Mouse (Mus musculus): ENCODE results near the gene 9130019O22Rik. TPM values are rescaled to one million over a fixed set of nuclear protein-coding genes. Genes with fewer than 3 reads are reported as not detected.

Gene 9130019O22Rik
- polyA plus RNA-seq (2011; ENCODE audit: insufficient read depth, insufficient read length, low replicate concordance, missing spikeins), result 1.2 and 2.4 TPM in 2 replicates

DNA sequence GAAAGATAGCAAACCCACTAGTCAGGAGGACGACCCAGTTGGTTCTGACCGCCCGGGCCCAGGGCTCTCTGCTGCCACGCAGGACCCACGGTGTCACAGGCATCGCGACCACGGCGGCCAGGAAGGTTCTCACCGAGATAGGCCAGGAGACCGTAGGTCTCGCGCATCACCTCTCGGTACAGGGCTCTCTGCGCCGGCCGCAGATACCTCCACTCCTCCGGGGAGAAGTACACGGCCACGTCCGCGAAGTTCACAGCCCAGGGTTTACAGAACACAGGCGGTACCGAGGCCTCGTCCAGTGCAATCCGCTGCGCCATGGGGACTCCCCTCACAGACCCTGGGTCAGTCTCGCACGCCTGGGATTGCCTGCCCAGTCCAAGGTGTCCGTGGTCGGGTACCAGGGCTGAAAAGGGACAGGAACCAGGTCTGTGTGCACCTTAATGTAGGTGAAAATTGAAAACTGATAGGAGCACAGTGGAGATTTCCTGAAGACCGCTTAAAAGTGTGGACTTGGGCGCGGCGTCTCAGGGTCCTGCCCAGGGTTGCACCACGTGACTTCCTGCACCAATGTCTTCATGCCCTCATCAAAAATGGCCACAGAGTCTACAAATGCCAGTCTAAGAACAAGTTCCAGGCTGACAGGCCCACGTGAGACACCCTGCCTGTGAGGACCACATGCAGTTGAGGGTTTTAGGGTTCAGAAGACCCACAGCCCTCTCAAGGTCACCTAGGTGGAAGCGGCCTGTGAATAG lies at the start of gene 9130019O22Rik:
Gene 9130019O22Rik, minus strand, starts transcription at position 526 of the 752 bp plus-strand sequence.
- Histone ChIP-seq H3K4me3 (replicated peaks; ENCODE audit: control insufficient read depth, low read depth, low read length) (peak within 1 kb of the TSS; percentile 85), H3K27ac (ENCODE audit: control insufficient read depth, insufficient read depth, low read depth, low read length, poor library complexity) (peak within 1 kb of the TSS; percentile 21; the same call in 1 of the 2 replicates), H3K4me1 (ENCODE audit: control insufficient read depth, insufficient read depth, low read length) (no peaks in the 10 kb centered on the region)
- peak; percentile 52; the same call in 1 of the 2 replicates for TF ChIP-seq POLR2A (IDR thresholded peaks at IDR 0.05; ENCODE audit: borderline replicate concordance, control insufficient read depth, low read depth, low read length)
- no peak for TF ChIP-seq CTCF (IDR thresholded peaks at IDR 0.05; ENCODE audit: control insufficient read depth, insufficient read depth, low read length)
- 7% methylated on average over 38 of the region's 38 CpGs for WGBS

DNA sequence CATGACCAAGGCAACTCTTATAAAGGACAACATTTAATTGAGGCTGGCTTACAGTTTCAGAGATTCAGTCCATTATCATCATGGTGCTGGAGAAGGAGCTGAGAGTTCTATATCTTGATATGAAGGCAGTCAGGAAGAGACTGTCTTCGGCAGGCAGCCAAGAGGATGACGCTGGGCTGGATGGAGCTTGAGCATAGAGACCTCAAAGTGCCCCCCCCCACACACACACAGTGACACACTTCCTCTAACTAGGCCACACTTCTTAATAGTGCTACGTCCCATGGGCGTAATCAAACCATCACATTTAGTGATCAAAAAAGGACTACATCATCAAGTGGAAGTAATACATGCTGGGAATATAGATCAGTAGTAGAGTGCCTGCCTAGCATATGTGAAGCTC lies 48.2 kb upstream of the 9130019O22Rik start:
- 60% methylated on average over 4 of the region's 4 CpGs for WGBS
- Histone ChIP-seq H3K27ac (ENCODE audit: control insufficient read depth, insufficient read depth, low read depth, low read length, poor library complexity) (no peak overlapping the region), H3K4me3 (replicated peaks; ENCODE audit: control insufficient read depth, low read depth, low read length) (no peak overlapping the region), H3K4me1 (ENCODE audit: control insufficient read depth, insufficient read depth, low read length) (no peaks in the 10 kb centered on the region)
- no peak for TF ChIP-seq POLR2A (IDR thresholded peaks at IDR 0.05; ENCODE audit: borderline replicate concordance, control insufficient read depth, low read depth, low read length)
- TF ChIP-seq CTCF (IDR thresholded peaks at IDR 0.05; ENCODE audit: control insufficient read depth, insufficient read depth, low read length), result no peak

DNA sequence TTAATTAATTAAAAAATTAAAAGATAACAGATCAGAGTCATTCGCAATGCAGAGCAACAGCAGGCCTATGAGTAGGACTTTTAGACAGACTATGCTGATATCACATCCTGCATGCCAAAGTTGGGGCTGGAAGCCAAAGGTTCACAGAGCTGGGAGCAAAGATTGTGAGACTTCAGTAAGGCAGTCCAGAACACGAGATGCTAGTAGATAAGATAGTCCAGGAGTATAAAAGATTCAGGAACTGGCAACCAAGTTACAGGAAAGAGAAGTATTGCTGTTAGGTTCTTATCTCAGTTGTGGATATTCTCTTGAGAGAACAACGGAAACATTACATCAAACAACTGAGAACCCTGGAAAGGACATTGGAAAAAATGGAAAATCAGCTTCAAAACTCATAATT lies 39.4 kb upstream of the 9130019O22Rik start:
- H3K4me1 ChIP-seq (ENCODE audit: control insufficient read depth, insufficient read depth, low read length), result peaks cover 2% of the 10 kb centered on the region; the same call in 1 of the 2 replicates
- H3K27ac ChIP-seq (ENCODE audit: control insufficient read depth, insufficient read depth, low read depth, low read length, poor library complexity), result no peak overlapping the region
- H3K4me3 ChIP-seq (replicated peaks; ENCODE audit: control insufficient read depth, low read depth, low read length), result no peak overlapping the region
- TF ChIP-seq CTCF (IDR thresholded peaks at IDR 0.05; ENCODE audit: control insufficient read depth, insufficient read depth, low read length) (no peak), POLR2A (IDR thresholded peaks at IDR 0.05; ENCODE audit: borderline replicate concordance, control insufficient read depth, low read depth, low read length) (no peak)
- WGBS, result 39% methylated on average over 3 of the region's 3 CpGs

DNA sequence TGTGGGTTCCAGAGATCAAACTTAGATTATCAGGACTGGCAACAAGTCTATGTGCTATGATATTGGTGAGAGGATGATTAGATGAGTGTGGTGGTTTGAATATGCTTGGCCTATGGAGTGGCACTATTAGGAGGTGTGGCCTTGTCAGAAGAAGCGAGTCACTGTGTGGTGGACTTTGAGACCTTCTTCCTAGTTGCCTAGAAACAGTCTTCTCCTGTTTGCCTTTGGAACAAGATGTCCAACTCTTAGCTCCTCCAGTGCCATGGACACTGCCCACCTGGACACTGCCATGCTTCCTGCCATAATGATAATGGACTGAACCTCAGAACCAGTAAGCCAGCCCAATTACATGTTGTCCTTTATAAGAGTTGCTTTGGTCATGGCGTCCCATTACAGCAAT lies 38.9 kb upstream of the 9130019O22Rik start:
- peaks cover 2% of the 10 kb centered on the region; the same call in 1 of the 2 replicates for H3K4me1 ChIP-seq (ENCODE audit: control insufficient read depth, insufficient read depth, low read length)
- no peak for TF ChIP-seq POLR2A (IDR thresholded peaks at IDR 0.05; ENCODE audit: borderline replicate concordance, control insufficient read depth, low read depth, low read length)
- WGBS, result 76% methylated on average over 2 of the region's 2 CpGs
- H3K4me3 ChIP-seq (replicated peaks; ENCODE audit: control insufficient read depth, low read depth, low read length), result no peak overlapping the region
- no peak overlapping the region for H3K27ac ChIP-seq (ENCODE audit: control insufficient read depth, insufficient read depth, low read depth, low read length, poor library complexity)

DNA sequence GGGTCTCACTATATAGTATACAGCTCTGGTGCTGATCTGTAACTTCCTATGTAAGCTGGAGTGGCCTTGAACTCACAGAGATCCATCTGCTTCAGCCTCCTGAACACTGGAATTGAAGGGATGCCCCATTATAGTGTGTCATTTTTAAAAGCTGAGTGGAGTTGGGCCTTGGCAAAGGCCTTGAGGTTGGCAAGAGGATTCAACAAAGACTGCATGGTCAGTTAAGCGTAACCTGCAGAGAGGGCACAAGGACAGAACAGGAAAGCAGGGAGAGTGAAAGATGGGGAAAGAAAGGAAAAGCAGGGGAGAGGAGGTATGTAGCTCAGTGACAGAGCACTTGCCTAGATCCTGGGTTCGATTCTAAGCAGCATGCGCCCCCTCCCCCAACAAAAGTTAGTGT lies 38.3 kb upstream of the 9130019O22Rik start:
- TF ChIP-seq POLR2A (IDR thresholded peaks at IDR 0.05; ENCODE audit: borderline replicate concordance, control insufficient read depth, low read depth, low read length) (no peak), CTCF (IDR thresholded peaks at IDR 0.05; ENCODE audit: control insufficient read depth, insufficient read depth, low read length) (no peak)
- 79% methylated on average over 3 of the region's 3 CpGs for WGBS
- Histone ChIP-seq H3K4me1 (ENCODE audit: control insufficient read depth, insufficient read depth, low read length) (peaks cover 2% of the 10 kb centered on the region; the same call in 1 of the 2 replicates), H3K27ac (ENCODE audit: control insufficient read depth, insufficient read depth, low read depth, low read length, poor library complexity) (no peak overlapping the region), H3K4me3 (replicated peaks; ENCODE audit: control insufficient read depth, low read depth, low read length) (no peak overlapping the region)

DNA sequence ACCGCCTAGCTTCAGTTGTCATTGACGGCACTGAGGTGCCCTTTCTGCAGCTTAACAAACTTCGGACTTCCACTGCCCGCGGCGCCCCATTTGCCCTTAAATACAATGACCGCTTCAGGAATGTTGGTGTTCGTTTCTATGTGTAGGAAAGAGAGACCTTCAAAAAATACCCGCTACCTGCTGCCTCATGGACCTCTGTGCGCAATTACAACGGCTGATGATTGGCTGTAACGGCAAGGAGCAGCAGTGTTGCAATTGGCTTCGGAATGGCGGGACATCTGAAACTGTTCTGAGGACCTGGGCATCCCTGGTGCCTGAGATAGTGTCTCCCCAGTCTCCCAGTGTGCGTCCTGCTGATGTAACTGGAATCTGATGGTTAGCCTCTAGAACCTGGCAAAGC lies 35.3 kb upstream of the 9130019O22Rik start:
- WGBS, result 2% methylated on average over 15 of the region's 15 CpGs
- Histone ChIP-seq H3K27ac (ENCODE audit: control insufficient read depth, insufficient read depth, low read depth, low read length, poor library complexity) (peak overlapping the region; percentile 4), H3K4me3 (replicated peaks; ENCODE audit: control insufficient read depth, low read depth, low read length) (peak overlapping the region; percentile 79), H3K4me1 (ENCODE audit: control insufficient read depth, insufficient read depth, low read length) (peaks cover 2% of the 10 kb centered on the region; the same call in 1 of the 2 replicates)
- TF ChIP-seq CTCF (IDR thresholded peaks at IDR 0.05; ENCODE audit: control insufficient read depth, insufficient read depth, low read length) (no peak), POLR2A (IDR thresholded peaks at IDR 0.05; ENCODE audit: borderline replicate concordance, control insufficient read depth, low read depth, low read length) (no peak)

DNA sequence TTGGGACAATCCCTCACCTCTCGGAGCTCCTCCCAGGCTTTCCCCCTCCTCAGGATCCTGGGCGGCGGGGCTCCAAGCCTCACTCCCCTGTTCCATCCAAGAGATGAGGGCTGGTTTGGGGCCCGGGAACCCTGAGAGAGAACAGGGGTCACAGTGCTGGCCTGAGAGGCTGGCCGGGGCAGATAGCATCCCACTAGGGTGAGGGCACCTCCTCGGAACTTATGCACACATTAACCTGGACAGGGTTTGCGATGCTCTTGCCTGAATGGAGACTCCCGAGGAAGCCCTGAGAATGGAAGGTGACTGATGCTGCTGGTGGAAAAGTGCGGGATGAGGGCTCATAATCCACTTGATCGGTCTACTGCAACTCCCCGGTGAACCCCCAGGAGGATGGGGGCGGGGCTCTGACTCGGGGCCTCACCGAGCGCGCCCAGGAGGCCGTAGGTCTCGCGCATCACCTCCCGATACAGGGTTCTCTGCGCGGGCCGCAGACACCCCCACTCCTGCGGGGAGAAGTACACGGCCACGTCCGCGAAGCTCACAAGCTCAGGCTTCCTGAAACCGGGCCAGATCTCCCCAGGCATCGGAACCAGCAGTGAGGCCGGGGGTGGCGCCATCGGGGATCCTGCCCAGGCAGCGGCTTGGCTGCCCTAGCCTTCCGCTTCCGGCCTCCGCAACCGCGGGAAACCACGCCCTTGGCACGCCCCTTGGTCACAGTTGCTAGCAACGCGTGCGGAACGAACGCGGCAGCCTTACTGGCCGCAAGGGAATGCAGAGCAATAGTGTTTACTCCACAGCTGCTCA lies 34.6 kb upstream of the 9130019O22Rik start, which contains the start of gene Zfp688:
Gene Zfp688, minus strand, starts transcription at position 681 of the 804 bp plus-strand sequence.
- WGBS, result 2% methylated on average over 48 of the region's 48 CpGs
- peak within 1 kb of the TSS; percentile 90 for H3K27ac ChIP-seq (ENCODE audit: control insufficient read depth, insufficient read depth, low read depth, low read length, poor library complexity)
- peak within 1 kb of the TSS; percentile 79 for H3K4me3 ChIP-seq (replicated peaks; ENCODE audit: control insufficient read depth, low read depth, low read length)
- H3K4me1 ChIP-seq (ENCODE audit: control insufficient read depth, insufficient read depth, low read length), result peaks cover 2% of the 10 kb centered on the region; the same call in 1 of the 2 replicates
- TF ChIP-seq CTCF (IDR thresholded peaks at IDR 0.05; ENCODE audit: control insufficient read depth, insufficient read depth, low read length) (peak; percentile 25; the same call in 1 of the 2 replicates), POLR2A (IDR thresholded peaks at IDR 0.05; ENCODE audit: borderline replicate concordance, control insufficient read depth, low read depth, low read length) (peak; percentile 96; the same call in 1 of the 2 replicates)

DNA sequence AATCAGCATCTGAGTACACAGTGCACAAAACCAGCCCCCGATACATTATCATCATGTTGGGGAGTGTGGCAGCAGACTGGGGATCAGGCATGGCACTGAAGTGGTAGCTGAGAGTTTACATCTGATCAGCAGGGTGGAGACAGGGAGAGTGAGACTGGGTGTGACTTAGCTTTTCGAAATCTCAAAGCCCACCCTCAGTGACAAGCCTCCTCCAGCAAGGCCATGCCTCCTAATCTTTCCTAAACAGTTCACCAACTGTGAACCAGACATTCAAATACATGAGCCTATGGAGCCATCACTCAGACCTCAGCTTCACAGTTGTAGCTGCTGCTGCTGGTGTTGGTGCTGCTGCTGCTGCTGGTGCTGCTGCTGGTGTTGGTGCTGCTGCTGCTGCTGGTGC lies 24.5 kb upstream of the 9130019O22Rik start:
- H3K4me1 ChIP-seq (ENCODE audit: control insufficient read depth, insufficient read depth, low read length), result 0 out of 2 replicates have a peak, but pooled peaks cover 1% of the 10 kb centered on the region
- 50% methylated on average over 2 of the region's 2 CpGs for WGBS

More for the DNA sequence above, 24.5 kb upstream of the 9130019O22Rik start:
- TF ChIP-seq POLR2A (IDR thresholded peaks at IDR 0.05; ENCODE audit: borderline replicate concordance, control insufficient read depth, low read depth, low read length) (no peak), CTCF (IDR thresholded peaks at IDR 0.05; ENCODE audit: control insufficient read depth, insufficient read depth, low read length) (no peak)
- Histone ChIP-seq H3K27ac (ENCODE audit: control insufficient read depth, insufficient read depth, low read depth, low read length, poor library complexity) (no peak overlapping the region), H3K4me3 (replicated peaks; ENCODE audit: control insufficient read depth, low read depth, low read length) (no peak overlapping the region)
